Mouse (Mus musculus): ENCODE measurements at regions not wholly inside any gene's neighbourhood (a gene's known extent, or its start where the extent isn't known, plus 50 kb on each side); places are given as distances from the start of the nearest gene placed in this dataset.

- DNase-seq = no peak
- 87% methylated on average over 3 of the region's 3 CpGs for WGBS
- Histone ChIP-seq H3K27ac (ENCODE audit: insufficient read depth, low read length) (no peak overlapping the region), H3K27me3 (ENCODE audit: control insufficient read depth, insufficient read depth, low read length) (no peaks in the 10 kb centered on the region), H3K4me3 (replicated peaks; ENCODE audit: insufficient read depth, low read depth, low read length) (no peak overlapping the region), H3K4me1 (ENCODE audit: control insufficient read depth, insufficient read depth, low read length) (no peaks in the 10 kb centered on the region)
- TF ChIP-seq POLR2A (IDR thresholded peaks at IDR 0.05; ENCODE audit: borderline replicate concordance, insufficient read depth, low read length) (no peak), CTCF (IDR thresholded peaks at IDR 0.05; ENCODE audit: borderline replicate concordance, insufficient read depth, low read depth, low read length) (no peak)
Observed at GRCm38 (mm10) chr1:35983361-35983760, 84.8 kb upstream of the Hs6st1 start.

- no peaks in the 10 kb centered on the region for H3K27me3 ChIP-seq (ENCODE audit: control insufficient read depth, insufficient read depth, low read length)
- DNase-seq = no peak
- WGBS = 92% methylated on average over 6 of the region's 6 CpGs
- H3K4me1 ChIP-seq (ENCODE audit: control insufficient read depth, insufficient read depth, low read length) = no peaks in the 10 kb centered on the region
- H3K27ac ChIP-seq (ENCODE audit: insufficient read depth, low read length) = no peak overlapping the region
- no peak for TF ChIP-seq CTCF (IDR thresholded peaks at IDR 0.05; ENCODE audit: borderline replicate concordance, insufficient read depth, low read depth, low read length)
- TF ChIP-seq POLR2A (IDR thresholded peaks at IDR 0.05; ENCODE audit: borderline replicate concordance, insufficient read depth, low read length) = no peak
- no peak overlapping the region for H3K4me3 ChIP-seq (replicated peaks; ENCODE audit: insufficient read depth, low read depth, low read length)
Observed at GRCm38 (mm10) chr1:35985318-35985717, 82.9 kb upstream of the Hs6st1 start.

- no peak for DNase-seq
- H3K27ac ChIP-seq (ENCODE audit: insufficient read depth, low read length) = no peak overlapping the region
- 75% methylated on average over 8 of the region's 8 CpGs for WGBS
- no peaks in the 10 kb centered on the region for H3K4me1 ChIP-seq (ENCODE audit: control insufficient read depth, insufficient read depth, low read length)
- H3K27me3 ChIP-seq (ENCODE audit: control insufficient read depth, insufficient read depth, low read length) = no peaks in the 10 kb centered on the region
- no peak overlapping the region for H3K4me3 ChIP-seq (replicated peaks; ENCODE audit: insufficient read depth, low read depth, low read length)
- no peak for TF ChIP-seq CTCF (IDR thresholded peaks at IDR 0.05; ENCODE audit: borderline replicate concordance, insufficient read depth, low read depth, low read length)
- no peak for TF ChIP-seq POLR2A (IDR thresholded peaks at IDR 0.05; ENCODE audit: borderline replicate concordance, insufficient read depth, low read length)
Observed at GRCm38 (mm10) chr1:35986666-35987065, 81.5 kb upstream of the Hs6st1 start.

GRCm38 (mm10) chr1:35992227-35992909, 75.8 kb upstream of the Hs6st1 start:
- Histone ChIP-seq H3K4me1 (ENCODE audit: control insufficient read depth, insufficient read depth, low read length) (peaks cover 13% of the 10 kb centered on the region; the same call in 1 of the 2 replicates), H3K27ac (ENCODE audit: insufficient read depth, low read length) (no peak overlapping the region), H3K27me3 (ENCODE audit: control insufficient read depth, insufficient read depth, low read length) (no peaks in the 10 kb centered on the region), H3K4me3 (replicated peaks; ENCODE audit: insufficient read depth, low read depth, low read length) (no peak overlapping the region)
- no peak for DNase-seq
- WGBS = 82% methylated on average over 8 of the region's 8 CpGs
- TF ChIP-seq POLR2A (IDR thresholded peaks at IDR 0.05; ENCODE audit: borderline replicate concordance, insufficient read depth, low read length) (no peak), CTCF (IDR thresholded peaks at IDR 0.05; ENCODE audit: borderline replicate concordance, insufficient read depth, low read depth, low read length) (no peak)

- peak in 1 of 2 experiments; percentile 15 for DNase-seq
- TF ChIP-seq CTCF (IDR thresholded peaks at IDR 0.05; ENCODE audit: borderline replicate concordance, insufficient read depth, low read depth, low read length) (no peak), POLR2A (IDR thresholded peaks at IDR 0.05; ENCODE audit: borderline replicate concordance, insufficient read depth, low read length) (no peak)
- Histone ChIP-seq H3K4me1 (ENCODE audit: control insufficient read depth, insufficient read depth, low read length) (peaks cover 13% of the 10 kb centered on the region; the same call in 1 of the 2 replicates), H3K27me3 (ENCODE audit: control insufficient read depth, insufficient read depth, low read length) (no peaks in the 10 kb centered on the region), H3K4me3 (replicated peaks; ENCODE audit: insufficient read depth, low read depth, low read length) (no peak overlapping the region), H3K27ac (ENCODE audit: insufficient read depth, low read length) (no peak overlapping the region)
- WGBS = 52% methylated on average over 3 of the region's 3 CpGs
Observed at GRCm38 (mm10) chr1:35992937-35993336, 75.3 kb upstream of the Hs6st1 start.

- Histone ChIP-seq H3K4me3 (replicated peaks; ENCODE audit: insufficient read depth, low read depth, low read length) (no peak overlapping the region), H3K27me3 (ENCODE audit: control insufficient read depth, insufficient read depth, low read length) (no peaks in the 10 kb centered on the region; the same call in 1 of the 2 replicates), H3K4me1 (ENCODE audit: control insufficient read depth, insufficient read depth, low read length) (peaks cover 13% of the 10 kb centered on the region; the same call in 1 of the 2 replicates), H3K27ac (ENCODE audit: insufficient read depth, low read length) (no peak overlapping the region)
- 66% methylated on average over 6 of the region's 6 CpGs for WGBS
- no peak for DNase-seq
- TF ChIP-seq POLR2A (IDR thresholded peaks at IDR 0.05; ENCODE audit: borderline replicate concordance, insufficient read depth, low read length) = no peak
- no peak for TF ChIP-seq CTCF (IDR thresholded peaks at IDR 0.05; ENCODE audit: borderline replicate concordance, insufficient read depth, low read depth, low read length)
Observed at GRCm38 (mm10) chr1:35995691-35996090, 72.5 kb upstream of the Hs6st1 start.

- no peak for DNase-seq
- 95% methylated on average over 5 of the region's 5 CpGs for WGBS
- Histone ChIP-seq H3K27ac (ENCODE audit: insufficient read depth, low read length) (no peak overlapping the region), H3K27me3 (ENCODE audit: control insufficient read depth, insufficient read depth, low read length) (no peaks in the 10 kb centered on the region; the same call in 1 of the 2 replicates), H3K4me1 (ENCODE audit: control insufficient read depth, insufficient read depth, low read length) (0 out of 2 replicates have a peak, but pooled peaks cover 3% of the 10 kb centered on the region), H3K4me3 (replicated peaks; ENCODE audit: insufficient read depth, low read depth, low read length) (no peak overlapping the region)
- TF ChIP-seq POLR2A (IDR thresholded peaks at IDR 0.05; ENCODE audit: borderline replicate concordance, insufficient read depth, low read length) (no peak), CTCF (IDR thresholded peaks at IDR 0.05; ENCODE audit: borderline replicate concordance, insufficient read depth, low read depth, low read length) (no peak)
Observed at GRCm38 (mm10) chr1:36001319-36001718, 66.9 kb upstream of the Hs6st1 start.

GRCm38 (mm10) chr1:36001821-36002220, 66.4 kb upstream of the Hs6st1 start:
- no peak for DNase-seq
- H3K27me3 ChIP-seq (ENCODE audit: control insufficient read depth, insufficient read depth, low read length) = no peaks in the 10 kb centered on the region; the same call in 1 of the 2 replicates
- no peak overlapping the region for H3K4me3 ChIP-seq (replicated peaks; ENCODE audit: insufficient read depth, low read depth, low read length)
- no peak for TF ChIP-seq POLR2A (IDR thresholded peaks at IDR 0.05; ENCODE audit: borderline replicate concordance, insufficient read depth, low read length)
- no peak for TF ChIP-seq CTCF (IDR thresholded peaks at IDR 0.05; ENCODE audit: borderline replicate concordance, insufficient read depth, low read depth, low read length)
- H3K4me1 ChIP-seq (ENCODE audit: control insufficient read depth, insufficient read depth, low read length) = no peaks in the 10 kb centered on the region
- WGBS = 94% methylated on average over 1 of the region's 1 CpGs
- no peak overlapping the region for H3K27ac ChIP-seq (ENCODE audit: insufficient read depth, low read length)
